Mouse (Mus musculus): ENCODE measurements at regions not wholly inside any gene's neighbourhood (a gene's known extent, or its start where the extent isn't known, plus 50 kb on each side); places are given as distances from the start of the nearest gene placed in this dataset.

- no peak for DNase-seq (ENCODE audit: low spot score in 2 of 2)
These were observed 340.9 kb upstream of the Cntn3 start for GRCm38 (mm10) chr6:102913776-102914175.

- no peak for DNase-seq (ENCODE audit: low spot score in 2 of 2)
These were observed 331.1 kb upstream of the Cntn3 start for GRCm38 (mm10) chr6:102903960-102904359.

GRCm38 (mm10) chr6:102900407-102901110 is 327.7 kb upstream of the Cntn3 start:
- no peak for DNase-seq (ENCODE audit: low spot score in 2 of 2)

GRCm38 (mm10) chr6:102868404-102868803 is 295.5 kb upstream of the Cntn3 start:
- DNase-seq (ENCODE audit: low spot score in 2 of 2) = no peak

GRCm38 (mm10) chr6:102844507-102844906 is 271.6 kb upstream of the Cntn3 start:
- no peak for DNase-seq (ENCODE audit: low spot score in 2 of 2)

GRCm38 (mm10) chr6:102833151-102833550 is 260.2 kb upstream of the Cntn3 start:
- peak in 1 of 2 experiments; percentile 3 for DNase-seq (ENCODE audit: low spot score in 2 of 2)

Data from left cerebral cortex, adult 9 months (tissue).